Mouse (Mus musculus): ENCODE results near the gene Iqgap2.

DNA sequence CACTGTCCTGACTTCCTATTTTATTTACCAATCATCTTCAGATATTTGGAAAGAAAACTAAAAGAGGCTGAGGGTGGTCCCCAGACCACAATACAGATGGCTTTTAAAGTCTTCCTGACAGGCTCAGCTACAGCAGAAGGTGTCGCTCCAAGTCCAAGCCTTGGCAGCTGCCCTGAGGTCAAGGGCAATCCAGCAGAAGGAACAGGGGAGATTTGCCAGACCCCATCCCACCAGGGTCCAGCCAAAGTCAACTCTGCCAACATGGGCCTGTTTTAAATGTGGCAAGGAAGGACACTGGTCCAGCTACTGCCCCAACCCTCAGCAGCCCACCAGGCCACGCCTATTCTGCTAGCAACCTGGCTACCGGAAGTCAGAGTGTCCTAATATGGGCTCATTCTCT lies 241.8 kb downstream of the Iqgap2 start:
- TF ChIP-seq CTCF (IDR thresholded peaks at IDR 0.05; ENCODE audit: low read depth, low read length) (no peak), EP300 (IDR thresholded peaks at IDR 0.05; ENCODE audit: insufficient read depth, low read depth, low read length) (no peak)
